Mouse (Mus musculus): ENCODE results near the gene Lig4. TPM values are rescaled to one million over a fixed set of nuclear protein-coding genes. Genes with fewer than 3 reads are reported as not detected.

Gene Lig4
- 1.0 and 1.3 TPM in 2 replicates for polyA plus RNA-seq (2015; fragmentation: Nextera tagmentation; extraction: Ambion mirVana)

DNA sequence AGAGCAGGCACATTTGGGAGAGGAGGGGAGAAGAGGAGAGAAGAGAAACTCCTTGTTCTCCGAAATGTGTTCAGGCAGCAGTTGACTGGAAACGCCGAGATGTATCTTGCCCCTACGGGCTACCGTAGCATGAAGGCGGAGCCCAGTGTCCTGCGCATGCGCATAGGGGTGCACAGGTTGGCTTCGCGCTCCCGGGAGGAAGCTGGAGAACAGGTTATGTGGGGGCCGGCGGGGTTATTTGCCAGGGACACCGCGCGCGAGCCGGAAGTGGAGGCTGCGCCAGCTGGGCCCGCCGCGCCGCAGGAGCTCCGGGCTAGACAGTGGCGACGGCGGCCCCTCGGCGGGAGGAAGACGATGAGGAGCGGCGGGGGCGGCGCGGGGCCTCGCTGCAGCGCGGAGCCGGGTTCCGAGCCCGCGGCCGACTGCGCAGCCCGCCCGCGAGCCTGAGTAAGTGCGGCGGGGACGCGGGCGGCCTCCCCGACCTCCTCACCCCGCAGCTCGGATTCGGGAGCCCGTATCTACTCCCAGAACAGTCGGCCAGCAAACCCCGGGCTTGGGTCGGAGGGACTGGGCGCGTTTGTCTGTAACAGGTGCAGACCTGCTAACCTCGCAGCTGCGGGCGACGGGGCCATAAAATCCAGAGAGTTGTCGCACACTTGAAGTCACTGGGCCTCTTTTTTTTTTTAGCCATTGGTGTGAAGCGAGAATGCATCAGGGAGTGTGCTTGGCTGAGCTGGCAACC, at the start of gene Lig4, which contains the start of gene Abhd13:
Gene Lig4 (minus strand): TSS at position 114 of the 742 bp plus-strand sequence.
Gene Abhd13 (plus strand): TSS at position 135 of the 742 bp plus-strand sequence.

DNA sequence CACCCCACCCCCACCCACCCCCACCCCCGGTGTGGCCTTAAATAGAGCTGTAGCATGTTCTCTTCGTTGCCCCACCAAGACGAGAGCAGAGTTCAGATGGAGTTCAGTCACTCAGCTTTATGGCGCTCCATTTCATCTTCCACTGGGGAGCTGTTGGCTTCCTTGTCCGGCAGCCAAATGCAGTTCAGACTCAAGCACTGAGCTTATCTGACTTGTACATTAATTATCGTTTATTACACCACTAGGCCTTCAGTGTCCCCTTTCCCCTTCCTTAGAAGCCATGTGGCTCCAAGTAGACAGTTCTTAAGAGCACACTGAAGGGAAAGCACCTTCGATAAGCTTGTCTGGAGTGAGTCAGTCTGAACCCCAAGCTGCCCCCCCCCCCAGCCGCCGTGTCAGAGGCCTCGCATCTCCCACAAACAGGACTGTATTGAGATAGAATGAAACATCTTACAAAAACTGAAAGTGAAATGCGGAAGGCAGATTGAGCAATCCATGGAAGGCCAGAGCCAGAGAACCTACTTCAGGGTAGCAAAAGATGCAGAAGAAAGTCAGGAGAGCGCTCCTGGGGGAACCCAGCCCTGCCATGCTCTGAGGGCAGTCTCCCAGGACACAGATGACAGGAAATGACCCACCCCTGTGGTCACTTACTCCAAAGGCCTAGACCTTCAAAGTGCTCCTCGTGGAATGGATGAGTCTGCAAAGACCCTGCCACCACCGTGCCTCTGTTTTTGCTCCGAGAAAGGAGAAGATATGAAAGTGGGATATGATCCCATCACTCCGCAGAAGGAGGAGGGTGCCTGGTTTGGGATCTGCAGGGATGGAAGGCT, 28.9 kb upstream of the Lig4 start, which contains the start of gene Tnfsf13b:
Gene Tnfsf13b (plus strand): TSS at position 312 of the 830 bp plus-strand sequence.

Other genes starting within 250 kb of the Lig4 start
- gene Fam155a, start 206.5 kb downstream of the Lig4 start, polyA plus RNA-seq (2015; fragmentation: Nextera tagmentation; extraction: Ambion mirVana), result 0.07 TPM in 1 of 2 replicates, not detected in the other
- not detected in 2 replicates for gene Gm10217, start 113.4 kb downstream of the Lig4 start, polyA plus RNA-seq (2015; fragmentation: Nextera tagmentation; extraction: Ambion mirVana)
- gene Abhd13, start within 50 bp of the Lig4 start, polyA plus RNA-seq (2015; fragmentation: Nextera tagmentation; extraction: Ambion mirVana), result 4.7 and 5.4 TPM in 2 replicates
- 1.8 and 2.5 TPM in 2 replicates for gene Tnfsf13b, start 28.8 kb upstream of the Lig4 start, polyA plus RNA-seq (2015; fragmentation: Nextera tagmentation; extraction: Ambion mirVana)
- gene Myo16, start 176.2 kb upstream of the Lig4 start, polyA plus RNA-seq (2015; fragmentation: Nextera tagmentation; extraction: Ambion mirVana), result 0.14 and 0.15 TPM in 2 replicates